Mouse (Mus musculus) cerebellum, postnatal 25 days (tissue): ENCODE results near the gene Cpn1.

Source experiments
- DNase-seq, 2 experiments: peaks; one replicate each; pipeline ENCODE4 v3.0.0; 2021; ENCODE audit warnings: mixed read lengths in 2 of 2

Gene Cpn1

DNA sequence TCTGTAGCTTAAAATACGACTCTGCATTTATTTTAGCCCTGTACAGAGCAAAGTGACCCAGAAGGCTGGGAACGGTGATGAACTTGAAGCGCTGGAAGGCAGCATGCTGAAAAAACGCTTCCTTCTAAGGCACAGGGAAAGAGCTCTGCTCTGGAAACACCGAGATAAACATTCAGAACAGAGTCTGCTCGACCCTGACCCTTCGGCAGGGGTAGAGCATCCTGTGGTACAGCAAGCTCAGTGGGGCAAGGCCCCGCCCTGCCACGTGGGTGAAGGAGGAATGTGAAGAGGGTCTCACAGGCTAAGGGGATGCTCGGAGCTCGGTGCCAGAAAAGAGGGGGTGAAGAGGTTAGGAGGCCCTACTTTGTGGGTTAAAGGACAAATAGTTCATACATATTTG is 48.0 kb downstream of the Cpn1 start:
- no peak for DNase-seq

DNA sequence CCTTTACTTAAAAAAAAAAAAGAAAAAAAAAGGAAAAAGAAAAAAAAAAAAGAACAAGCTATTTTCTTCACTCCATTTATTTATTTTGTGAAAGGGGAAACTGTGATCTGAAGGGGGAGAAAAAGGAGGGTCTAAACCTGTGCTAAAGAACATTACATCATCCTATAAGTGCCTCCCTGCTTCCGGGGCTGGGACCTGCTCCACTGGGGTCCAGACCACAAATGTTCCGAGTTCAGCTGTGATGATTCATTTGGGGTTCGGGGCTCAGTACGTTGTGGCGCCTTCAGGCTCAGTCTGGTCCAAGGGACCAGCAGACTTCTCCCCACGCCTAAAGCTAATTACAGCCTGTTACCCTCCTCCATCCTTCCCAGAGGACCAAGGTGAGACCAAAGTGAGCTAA is 55.4 kb downstream of the Cpn1 start:
- no peak for DNase-seq

DNA sequence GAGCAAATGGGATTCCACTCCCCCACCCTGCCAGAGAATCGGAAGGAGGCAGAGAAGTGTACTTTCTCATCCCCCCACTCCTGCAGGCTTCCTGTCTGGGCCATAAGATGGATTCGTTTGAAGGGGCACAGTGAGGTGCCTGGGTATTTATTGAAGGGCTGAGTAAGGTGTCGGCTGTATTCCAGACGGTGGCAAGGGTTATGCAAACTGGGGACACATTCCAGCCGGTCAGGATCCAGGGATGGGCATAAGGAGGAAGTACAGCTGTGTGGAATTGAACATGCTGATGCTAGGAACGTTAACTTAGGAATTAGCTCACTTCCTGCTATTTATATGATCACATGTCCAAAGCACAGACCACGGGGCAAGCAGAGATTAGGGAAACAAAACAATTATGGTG is 56.0 kb downstream of the Cpn1 start:
- no peak for DNase-seq

DNA sequence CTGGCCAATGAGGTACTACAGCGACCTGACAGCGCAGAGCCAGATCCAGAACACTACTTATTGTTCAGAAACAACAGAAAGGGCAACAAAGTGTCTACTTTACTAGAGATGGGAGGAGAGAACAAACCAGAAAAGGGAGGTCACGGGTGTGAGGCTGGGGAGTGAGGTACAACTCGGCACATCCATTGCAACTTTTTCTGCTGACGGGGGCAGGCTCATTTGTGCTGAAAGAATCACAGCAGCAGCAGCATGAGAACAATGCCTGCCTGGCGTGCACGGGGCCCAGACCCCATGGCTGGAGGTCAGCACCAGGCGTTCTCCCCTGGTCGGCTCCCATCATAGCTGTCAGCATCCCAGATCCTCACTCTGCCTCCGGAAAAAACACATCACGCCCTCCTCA is 56.5 kb downstream of the Cpn1 start:
- no peak for DNase-seq

DNA sequence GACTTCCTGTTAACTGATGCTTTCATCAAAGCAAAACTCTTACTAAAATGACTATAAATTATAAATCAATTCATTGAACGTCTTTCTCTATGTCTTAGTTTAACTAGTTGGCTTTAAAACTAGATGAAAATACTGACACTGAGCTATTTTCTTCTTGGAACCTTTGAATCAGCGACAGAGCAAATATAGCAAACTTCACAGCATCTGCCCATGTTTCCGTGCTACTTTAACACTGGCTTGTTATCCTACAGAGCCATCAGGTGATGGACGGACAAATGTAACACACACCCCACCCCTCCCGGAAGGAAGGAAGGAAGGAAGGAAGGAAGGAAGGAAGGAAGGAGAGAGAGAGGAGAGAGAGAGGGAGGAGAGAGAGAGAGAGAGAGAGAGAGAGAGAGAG is 58.4 kb downstream of the Cpn1 start:
- DNase-seq = no peak

DNA sequence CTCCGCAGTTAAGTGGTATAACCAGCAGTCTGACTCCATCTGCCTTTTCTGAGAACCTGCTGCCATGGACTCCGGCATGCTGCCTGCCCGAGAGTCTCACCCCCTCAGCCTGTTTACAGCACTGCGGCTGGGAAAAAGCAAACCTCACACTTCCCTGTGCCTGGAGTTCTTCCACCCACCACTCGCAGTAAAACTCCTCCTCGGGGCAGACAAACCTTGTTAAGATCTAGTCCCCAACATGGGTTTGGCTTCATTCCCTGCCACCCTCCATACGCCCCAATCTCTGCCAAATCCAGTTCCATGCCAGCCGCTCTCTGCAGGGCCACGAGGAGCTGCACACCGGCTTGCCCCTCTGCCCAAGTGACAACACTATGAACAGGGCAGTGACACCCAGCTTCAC is 59.3 kb downstream of the Cpn1 start:
- peak; percentile 63 to 71 for DNase-seq

DNA sequence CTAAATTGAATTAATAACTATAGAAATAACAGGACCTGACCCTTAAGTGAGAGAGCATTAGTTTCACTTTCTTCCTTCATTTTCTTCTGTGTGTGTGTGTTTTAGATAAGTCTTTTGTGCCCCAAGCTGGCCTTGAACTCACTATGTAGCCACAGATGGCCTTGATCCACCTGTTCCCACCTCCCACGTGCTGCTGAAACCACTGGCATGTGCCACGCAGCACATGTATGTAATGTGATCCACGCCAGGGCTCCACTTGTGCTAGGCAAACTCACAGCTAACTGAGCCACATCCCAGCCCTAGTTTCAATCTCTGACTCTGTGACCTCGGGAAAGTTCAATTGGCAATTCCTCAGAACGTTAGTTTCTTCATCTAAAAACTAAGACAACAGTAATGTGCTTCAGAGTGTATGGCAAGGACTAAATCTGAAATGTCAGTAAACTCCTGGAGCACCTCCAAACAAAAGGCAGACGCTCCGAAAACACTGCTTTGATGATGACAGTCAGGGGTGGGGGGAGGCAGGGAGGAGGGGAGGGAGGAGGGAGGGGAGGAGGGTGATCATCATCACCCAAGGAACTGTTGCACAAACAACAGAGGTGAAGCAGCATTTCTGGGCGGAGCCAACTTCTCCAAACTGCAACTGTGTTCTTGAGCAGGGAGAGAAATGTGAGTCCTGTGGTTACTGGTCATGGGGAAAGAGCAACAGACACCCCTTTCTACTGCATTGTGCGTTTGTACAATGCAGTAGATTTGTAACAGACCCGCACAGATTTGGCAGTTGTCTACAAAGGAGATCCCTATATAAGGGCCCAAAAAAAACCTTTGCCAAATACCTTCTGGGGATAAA is 60.0 kb downstream of the Cpn1 start:
- DNase-seq = no peak

DNA sequence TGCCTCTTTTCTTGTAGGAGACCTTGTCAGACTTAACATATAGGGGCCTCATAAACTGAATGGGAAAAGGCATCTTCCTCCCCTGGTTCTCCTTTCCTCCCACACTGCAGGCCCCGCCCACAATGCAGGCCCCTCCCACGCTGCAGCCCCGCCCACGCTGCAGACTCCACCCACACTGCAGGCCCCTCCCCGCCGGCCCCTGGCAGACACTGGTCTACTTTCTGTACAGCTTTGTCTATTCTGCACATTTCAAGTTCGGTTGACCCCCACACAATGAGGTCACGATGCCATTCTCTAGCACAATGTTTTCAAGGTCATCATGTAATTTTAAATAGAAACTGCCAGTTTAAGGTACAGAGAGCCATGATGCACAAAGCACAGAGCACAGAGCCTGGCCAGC is 62.0 kb downstream of the Cpn1 start:
- no peak for DNase-seq

DNA sequence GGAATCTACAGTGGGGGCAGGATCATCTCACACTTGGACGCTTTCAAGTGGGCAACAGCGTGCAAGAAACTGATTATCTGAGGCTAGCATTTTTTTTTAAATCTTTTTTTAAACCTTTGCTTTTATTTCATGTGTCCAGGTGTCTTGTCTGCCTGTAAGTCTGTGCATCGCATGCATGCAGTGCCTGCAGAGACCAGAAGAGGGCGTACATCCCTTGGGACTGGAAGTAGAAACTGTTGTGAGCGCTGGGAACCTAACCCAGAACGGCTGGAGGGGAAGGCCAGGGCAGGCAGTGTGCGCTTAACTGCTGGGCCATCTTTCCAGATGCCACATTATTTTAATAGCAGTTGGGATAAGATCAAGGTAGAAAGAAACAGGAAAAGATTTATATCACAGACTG is 63.4 kb downstream of the Cpn1 start:
- DNase-seq = no peak

DNA sequence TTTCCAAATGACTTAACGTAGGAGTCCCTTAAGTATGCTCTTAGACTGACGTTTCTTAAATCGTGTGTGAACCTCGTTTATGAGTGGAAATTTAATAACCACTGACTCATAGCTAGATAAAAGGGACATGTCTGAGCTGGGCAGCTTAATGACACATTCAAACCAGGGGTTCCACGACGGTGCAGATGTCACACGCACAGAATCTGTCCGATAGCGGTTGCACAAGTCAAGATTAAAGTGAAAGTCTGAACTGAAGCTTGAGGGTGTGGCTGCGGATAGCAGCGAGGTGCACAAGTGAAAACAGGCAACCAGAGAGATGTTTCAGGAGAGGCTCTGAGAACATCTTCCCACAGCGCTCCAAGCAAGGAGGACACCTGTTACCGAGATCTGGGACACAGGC is 64.9 kb downstream of the Cpn1 start:
- no peak for DNase-seq

DNA sequence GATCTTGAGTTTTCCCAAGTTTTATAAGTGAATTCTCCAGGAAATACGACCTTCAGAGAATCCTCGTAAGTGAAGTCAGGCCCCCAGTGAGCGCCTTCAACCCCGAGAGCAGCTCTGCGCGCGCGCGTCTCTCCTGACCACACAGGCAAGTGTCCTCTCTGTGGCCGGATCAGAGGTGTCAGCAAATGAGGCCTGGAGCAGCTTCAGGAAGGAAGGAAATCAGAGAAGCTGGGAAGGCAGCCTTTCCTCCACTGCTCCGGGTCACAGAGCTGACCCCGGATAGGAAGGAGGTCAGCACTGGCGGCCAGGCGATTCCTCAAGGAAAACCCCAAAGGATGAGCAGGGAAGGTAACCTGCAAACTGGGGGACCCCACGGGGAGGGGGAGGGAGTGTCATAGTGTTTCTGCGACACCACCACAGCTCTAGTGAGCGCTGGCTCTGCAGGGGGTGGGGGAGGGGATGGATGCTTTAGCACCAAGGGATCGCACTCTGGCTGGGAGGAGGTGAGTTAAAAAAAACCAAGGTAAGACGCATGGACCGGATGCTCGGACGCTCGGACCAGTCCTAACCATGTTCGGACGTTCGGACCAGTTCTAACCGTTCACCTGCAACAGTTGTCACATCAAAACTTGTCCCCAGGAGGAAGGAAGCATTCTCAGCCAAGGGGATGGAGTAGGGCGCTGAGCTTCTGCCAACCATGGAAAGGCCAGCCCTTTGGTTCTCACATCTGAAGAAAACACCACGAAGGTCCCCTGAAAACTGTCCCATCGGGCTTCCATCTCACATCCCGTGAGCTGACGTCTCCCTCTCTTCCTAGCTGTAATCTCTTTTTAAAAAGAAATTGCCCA is 65.7 kb downstream of the Cpn1 start:
- no peak for DNase-seq

DNA sequence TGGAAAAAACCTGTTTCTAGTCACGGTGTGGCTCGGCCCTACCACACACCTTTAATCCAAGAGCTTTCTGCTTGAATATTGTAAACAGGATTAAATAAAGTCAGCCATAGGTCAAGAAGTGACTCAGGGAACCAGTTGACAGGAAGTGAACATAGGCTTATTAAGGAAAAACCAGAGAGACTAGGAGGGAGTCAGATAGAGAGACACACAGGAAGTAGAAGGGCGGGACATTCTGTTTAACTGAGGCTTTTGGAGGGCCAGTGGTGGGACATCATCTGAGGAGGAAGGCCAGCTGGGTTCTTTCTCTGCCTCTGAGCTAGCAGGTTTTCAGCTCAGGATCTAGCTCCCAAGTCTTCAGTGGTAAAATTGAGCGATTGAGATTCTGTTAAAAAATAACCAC is 66.5 kb downstream of the Cpn1 start:
- DNase-seq = no peak

DNA sequence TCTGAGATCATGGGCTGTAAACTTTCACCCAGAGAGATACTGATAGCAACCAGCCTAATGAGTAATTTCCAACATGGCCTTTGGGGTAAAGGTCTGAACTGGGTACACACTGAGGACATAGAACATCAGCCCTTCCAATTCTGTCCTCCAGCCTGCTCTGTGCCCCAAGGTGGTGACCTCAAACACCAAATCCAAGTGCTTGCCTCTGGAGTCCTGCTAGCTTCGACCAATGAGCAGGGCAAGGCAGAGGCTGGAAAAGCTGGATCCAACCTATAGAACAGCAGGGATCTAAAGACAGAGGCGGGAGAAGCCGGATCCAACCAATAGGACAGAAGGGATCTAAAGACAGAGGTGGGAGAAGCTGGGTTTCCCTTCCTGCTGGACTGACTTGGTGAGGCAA is 67.5 kb downstream of the Cpn1 start:
- no peak for DNase-seq

DNA sequence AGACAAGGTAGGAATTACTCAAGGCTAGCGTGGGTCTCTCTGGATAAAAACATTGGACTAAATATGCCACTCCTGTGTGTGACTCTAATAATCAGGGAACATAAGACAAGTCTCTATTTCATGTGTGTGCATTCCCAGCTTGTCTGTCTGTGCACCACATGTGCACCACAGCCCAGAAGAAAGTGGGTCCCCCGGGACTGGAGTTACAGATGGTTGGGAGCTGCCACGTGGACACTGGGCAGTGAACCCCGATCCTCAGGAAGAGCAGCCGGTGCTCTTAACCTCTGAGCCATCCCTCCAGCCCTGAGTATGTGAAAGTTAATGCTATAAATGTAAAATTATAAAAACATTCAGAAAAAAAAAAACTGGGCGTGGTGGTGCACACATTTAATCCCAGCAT is 68.6 kb downstream of the Cpn1 start:
- no peak for DNase-seq

DNA sequence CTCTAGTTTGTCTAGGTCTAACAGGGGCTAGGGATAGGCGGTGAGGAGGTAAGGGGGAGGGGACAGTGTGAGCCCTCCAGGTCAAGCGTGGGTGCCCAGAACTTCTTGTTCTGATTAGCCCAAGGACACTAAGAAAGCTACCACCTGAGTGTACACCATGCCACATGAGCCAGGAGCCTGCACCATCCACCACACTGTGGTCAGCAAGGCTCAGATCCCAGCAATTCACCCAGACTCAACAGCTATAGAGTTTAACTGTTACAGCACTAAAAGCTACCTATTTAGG is 69.0 kb downstream of the Cpn1 start:
- no peak for DNase-seq

DNA sequence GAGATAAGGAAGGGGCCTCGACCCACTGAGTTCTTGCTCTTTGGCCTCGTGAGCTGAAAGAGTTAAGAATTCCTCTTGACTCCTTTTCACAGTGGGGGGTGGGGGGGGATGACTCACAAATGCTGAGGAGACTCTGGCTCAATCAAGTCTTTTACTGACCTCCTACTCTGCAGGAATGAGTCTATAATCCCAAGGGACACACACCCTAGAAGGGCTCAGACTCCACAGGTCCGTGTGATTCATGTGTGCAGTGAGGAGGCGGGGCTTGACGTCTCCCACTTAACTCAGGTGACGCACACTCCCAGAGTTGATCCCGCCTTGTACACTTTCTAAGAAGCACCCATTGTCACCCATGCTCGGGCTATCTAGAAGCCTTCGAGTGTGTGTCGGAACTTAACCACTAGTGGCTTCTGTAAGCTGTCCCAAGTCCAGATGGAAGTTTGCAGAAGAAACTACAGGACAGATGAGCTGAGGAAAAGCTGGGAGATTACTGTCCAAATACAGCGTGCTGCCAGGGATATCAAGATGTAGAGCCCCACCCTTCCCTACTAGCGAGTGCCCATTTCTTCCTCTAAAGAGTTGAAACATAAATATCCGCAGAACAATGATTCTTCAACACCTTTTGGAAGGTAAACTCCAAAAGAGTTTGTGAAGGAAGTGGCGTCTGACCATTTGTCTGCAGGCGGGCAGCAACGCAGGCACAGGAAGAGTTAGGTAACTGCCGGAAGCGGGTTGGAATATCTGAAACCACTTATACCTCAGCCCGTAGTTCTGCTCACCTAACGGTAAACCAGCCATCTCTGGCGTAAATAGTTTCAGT is 69.6 kb downstream of the Cpn1 start:
- DNase-seq = no peak

DNA sequence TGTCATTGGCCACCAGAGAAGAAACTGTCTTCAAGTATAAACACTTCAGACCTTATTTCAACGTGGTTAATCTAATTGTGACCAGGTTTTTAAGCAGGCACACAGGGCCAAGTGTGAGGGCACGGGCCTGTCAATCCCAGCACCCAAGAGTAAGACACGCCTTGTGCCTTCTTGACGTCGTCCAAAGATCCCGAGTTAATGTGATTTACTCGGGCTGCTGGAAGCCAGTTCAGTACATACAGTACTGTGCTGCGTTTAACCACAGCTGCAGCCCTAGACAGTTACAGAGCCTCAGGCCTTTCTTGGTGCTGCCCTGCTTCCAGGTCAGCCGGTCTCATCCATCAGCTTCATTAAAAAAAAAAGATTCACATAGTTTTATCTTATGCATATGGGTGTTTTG is 70.9 kb downstream of the Cpn1 start:
- DNase-seq = no peak

DNA sequence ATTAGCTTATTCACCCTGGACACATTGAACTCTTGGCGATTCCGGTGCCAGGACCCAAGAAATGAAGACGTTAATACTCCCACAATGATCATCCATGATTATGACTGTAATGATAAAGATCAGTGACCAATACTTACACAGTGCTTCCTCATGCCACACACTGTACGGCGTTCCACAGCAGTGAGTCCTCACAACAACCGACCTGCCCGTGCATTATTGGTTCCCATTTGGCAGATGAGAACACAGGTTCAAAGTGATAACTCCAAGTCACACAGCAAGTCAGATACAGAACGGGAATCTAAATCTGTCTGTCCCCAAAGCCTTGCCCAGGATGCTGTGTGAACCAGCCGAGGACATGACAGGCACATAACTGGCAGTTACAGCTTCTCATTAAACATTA is 71.4 kb downstream of the Cpn1 start:
- DNase-seq = no peak

DNA sequence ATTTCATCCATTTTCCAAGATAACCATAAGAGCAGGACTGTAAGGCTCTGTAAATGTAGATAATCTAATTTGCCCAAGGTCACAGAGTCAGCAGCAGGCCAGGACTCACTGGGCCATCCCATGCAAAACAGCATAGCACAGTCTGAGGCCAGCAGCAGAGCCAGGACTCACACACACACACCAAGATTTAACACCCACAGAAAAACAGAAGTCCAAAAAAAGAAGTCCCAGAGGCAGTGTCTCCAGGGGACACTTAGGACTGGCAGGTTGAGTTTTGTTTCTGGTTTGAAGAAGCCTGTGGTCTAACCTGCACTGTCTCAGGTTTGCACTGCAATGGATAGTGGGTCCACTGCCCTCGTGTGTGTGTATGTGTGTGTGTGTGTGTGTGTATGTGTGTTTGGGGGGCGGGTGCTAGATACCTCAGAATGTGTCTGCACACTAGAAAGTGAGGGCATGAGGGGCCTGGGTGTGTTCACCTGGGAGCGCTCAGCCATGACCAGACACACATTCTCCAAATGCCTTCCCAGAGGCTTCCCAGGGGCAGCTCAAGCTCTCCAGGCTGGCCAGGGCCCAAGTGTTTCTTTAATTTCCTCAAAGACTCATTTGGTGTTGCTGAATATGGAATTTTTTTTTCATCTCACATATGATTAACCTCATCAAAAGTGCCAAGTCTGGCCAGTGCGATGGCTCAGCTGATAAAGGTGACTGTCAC is 73.4 kb downstream of the Cpn1 start:
- DNase-seq = no peak

DNA sequence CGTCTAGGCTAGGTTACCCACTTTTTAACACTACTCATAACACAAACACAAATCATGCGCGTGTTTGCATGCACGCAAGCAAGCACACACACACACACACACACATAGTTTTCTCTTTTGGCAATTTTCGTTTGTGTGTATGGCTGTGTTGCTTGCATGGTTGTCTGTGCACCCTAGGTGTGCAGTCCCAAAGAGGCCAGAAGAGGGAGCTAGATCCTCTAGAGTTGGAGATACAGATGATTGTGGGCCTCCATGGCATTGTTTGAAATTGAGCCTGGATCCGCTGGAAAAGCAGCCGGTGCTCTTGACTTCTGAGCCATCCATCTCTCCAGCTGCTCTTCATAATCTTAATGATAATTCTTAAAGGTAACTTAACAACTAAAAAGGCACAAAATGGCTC is 79.9 kb downstream of the Cpn1 start:
- no peak for DNase-seq
